Mouse (Mus musculus) ES-E14 (cell line): Measurements from ENCODE around the gene Emp2.

Experiments used
- CHD2 ChIP-seq: IDR thresholded peaks from 2 replicates; pipeline ENCODE4 v1.6.1; 2014; ENCODE audit warnings: mild to moderate bottlenecking, low read depth, low read length, inconsistent platforms
- ZC3H11A ChIP-seq: IDR thresholded peaks from 2 replicates; pipeline ENCODE4 v1.6.1; 2012; ENCODE audit warnings: low read depth, mild to moderate bottlenecking, inconsistent platforms, low read length, borderline replicate concordance
- ZNF384 ChIP-seq: IDR thresholded peaks from 2 replicates; pipeline ENCODE4 v1.6.1; 2012; ENCODE audit warnings: low read depth, low read length, inconsistent platforms

DNA sequence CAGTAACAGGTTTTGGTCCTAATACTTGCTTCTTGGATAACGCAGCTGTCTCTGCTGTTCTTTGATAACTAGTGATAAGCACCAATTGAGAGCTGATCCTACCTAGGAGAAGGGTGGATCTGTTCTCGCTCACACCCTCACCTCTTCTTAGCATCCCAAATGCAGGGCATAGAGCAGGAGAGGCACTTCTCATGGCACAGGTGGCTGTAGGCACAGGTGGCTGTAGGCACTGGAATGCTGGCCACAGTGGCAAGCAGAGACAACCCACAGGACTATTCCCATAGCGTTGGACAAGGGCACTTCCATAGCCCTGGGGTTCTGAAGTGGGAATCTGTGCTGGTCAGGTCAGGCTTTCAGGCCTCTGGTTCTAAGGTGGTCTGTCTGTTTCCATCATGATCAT lies 31.9 kb downstream of the Emp2 start:
- TF ChIP-seq ZNF384: no peak
- TF ChIP-seq ZC3H11A: no peak
- TF ChIP-seq CHD2: no peak
